Mouse (Mus musculus) embryonic facial prominence, embryonic 11.5 days (tissue): ENCODE measurements around the gene Ap5b1. TPM values are rescaled to one million over a fixed set of nuclear protein-coding genes. Genes with fewer than 3 reads are reported as not detected.

Source experiments
- ATAC-seq: fragments of 200-750 bp; cut with Nextera tagmentation; replicated peaks from 2 replicates; pipeline ENCODE4 v1.8.0; 2017; ENCODE audit warnings: low read depth; ENCODE audit not compliant: insufficient number of reproducible peaks, low FRiP score, low TSS enrichment
- DNase-seq: peaks from one replicate; pipeline ENCODE4 v3.0.0-alpha.2; 2015; ENCODE audit warnings: low spot score
- H3K27ac ChIP-seq: fragments of 300-500 bp; sonication (generic); replicated peaks from 2 replicates; pipeline ENCODE4 v1.5.1; 2014; ENCODE audit warnings: mild to moderate bottlenecking, low read depth, low read length, control low read depth
- H3K27me3 ChIP-seq: fragments of 300-500 bp; sonication (generic); 2 replicates; pipeline ENCODE4 v1.6.1; 2014; ENCODE audit warnings: mild to moderate bottlenecking, low read length, moderate library complexity, mixed read lengths; ENCODE audit not compliant: control insufficient read depth, insufficient read depth
- H3K36me3 ChIP-seq: fragments of 300-500 bp; sonication (generic); replicated peaks from 2 replicates; pipeline ENCODE4 v1.6.1; 2014; ENCODE audit warnings: low read depth, mild to moderate bottlenecking, low read length, moderate library complexity, mixed read lengths; ENCODE audit not compliant: control insufficient read depth, insufficient read depth
- H3K4me1 ChIP-seq: fragments of 300-500 bp; sonication (generic); 2 replicates; pipeline ENCODE4 v1.6.1; 2014; ENCODE audit warnings: low read length, mixed read lengths; ENCODE audit not compliant: control insufficient read depth, insufficient read depth
- H3K4me2 ChIP-seq: fragments of 300-500 bp; sonication (generic); 2 replicates; pipeline ENCODE4 v1.6.1; 2014; ENCODE audit warnings: low read depth, mild to moderate bottlenecking, control low read depth, low read length, moderate library complexity
- H3K4me3 ChIP-seq: fragments of 300-500 bp; sonication (generic); 2 replicates; pipeline ENCODE4 v1.5.1; 2014; ENCODE audit warnings: low read depth, low read length, control low read depth
- H3K9ac ChIP-seq: fragments of 300-500 bp; sonication (generic); replicated peaks from 2 replicates; pipeline ENCODE4 v1.6.1; 2014; ENCODE audit warnings: mild to moderate bottlenecking, control low read depth, low read length
- H3K9me3 ChIP-seq: fragments of 300-500 bp; sonication (generic); replicated peaks from 2 replicates; pipeline ENCODE4 v1.6.1; 2016; ENCODE audit warnings: mild to moderate bottlenecking, low read length, inconsistent platforms, mixed read lengths; ENCODE audit not compliant: control insufficient read depth
- WGBS: fragments of 180-500 bp; shearing (Covaris S2); extraction: QIAGEN DNeasy Blood & Tissue Kit; methylation state at CpG from one replicate; pipeline ENCODE4 v1.1.7; 2014; 5-methylcytosine and 5-hydroxymethylcytosine counted together
- polyA plus RNA-seq: library from polyadenylated mRNA; unstranded; fragments of >200 nt; fragmentation: Nextera tagmentation; extraction: Ambion mirVana; gene quantifications from 2 replicates; pipeline ENCODE4 v1.2.1, GENCODE M21; 2014

The Ap5b1 gene
- polyA plus RNA-seq, 1 experiment from 2014 or later = 2.1 TPM

DNA sequence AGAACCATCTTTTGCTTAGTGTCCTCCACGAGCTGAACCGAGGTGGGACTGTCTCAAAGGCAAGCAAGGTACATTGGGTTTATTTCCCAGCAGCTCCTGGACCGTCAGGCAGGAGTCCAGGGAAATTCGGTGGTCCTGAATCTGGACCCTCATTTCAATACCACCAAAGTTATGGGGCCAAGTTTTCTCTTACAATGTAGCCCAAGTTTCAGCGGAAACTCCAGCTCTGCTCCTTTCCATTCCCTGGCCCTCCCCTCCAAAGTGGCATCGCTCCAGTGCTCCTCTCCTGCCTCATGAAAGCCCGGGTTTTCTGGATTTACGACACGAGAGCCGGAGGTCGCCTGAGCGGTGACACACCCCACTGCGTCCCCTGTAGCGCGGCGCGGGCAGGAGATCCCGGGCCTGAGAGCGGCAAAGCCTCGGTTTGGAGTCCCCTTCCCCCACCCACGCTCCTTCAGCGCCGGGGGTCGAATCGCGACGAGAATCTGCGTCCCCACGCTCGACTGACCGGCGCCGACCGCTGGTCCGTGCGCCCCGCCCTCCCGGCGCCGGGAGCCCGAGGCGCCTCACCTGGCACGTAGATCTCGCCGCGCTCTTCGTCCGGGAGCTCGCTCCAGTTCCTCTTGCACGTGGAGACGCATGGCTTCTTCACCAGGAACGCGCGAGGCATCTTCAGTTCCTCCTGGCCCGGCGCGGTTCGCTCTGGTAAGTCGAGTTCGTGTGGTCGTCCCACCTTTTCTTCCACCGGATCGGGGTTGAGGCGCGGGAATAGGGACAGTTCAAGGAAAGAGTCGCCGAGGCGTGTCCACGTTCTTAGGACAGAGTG, 8.0 kb upstream of the Ap5b1 start:
- H3K4me3 ChIP-seq = peak overlapping the region; percentile 26
- H3K4me1 ChIP-seq = 0 out of 2 replicates have a peak, but pooled peaks cover 2% of the 10 kb centered on the region
- DNase-seq (peak; percentile 10), ATAC-seq (no peak)
- no peak overlapping the region for H3K27ac ChIP-seq
- peak overlapping the region; percentile 71 for H3K4me2 ChIP-seq
- H3K9ac ChIP-seq = 0 out of 2 replicates have a peak overlapping the region, but pooled peaks have one; percentile 1
- 1% methylated on average over 64 of the region's 69 CpGs for WGBS
- H3K36me3 ChIP-seq = no peaks in the 10 kb centered on the region
- peaks cover 64% of the 10 kb centered on the region for H3K27me3 ChIP-seq
- no peaks in the 10 kb centered on the region for H3K9me3 ChIP-seq

DNA sequence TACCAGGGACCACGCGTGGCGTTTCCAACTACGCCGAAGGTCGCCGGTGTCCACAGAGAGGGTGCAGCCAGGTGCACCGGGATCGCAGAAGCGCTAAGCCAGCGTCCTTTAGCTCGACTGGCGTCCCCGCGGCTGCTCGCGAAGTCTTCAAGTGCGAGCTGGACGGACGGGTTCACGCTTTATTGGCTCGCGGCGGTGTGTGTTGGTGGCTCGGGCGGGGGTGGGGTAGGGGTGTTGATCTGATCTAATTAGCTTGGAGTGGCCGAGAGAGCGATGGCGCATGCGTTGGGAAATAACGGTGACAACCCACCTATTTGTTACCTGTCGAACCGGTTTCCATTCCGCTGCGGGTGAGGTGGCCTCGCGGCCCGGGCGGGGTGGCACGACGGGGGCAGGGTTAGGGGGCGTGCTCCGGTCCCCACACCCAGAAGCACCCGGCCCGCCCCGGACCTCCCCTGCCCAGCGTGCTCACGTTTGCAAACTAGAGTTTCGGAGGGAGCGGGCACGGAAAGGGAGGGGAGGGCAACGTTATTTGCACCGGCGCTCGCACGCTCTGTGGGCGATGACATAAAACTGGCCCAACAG, 7.3 kb upstream of the Ap5b1 start, which contains the start of gene Ovol1:
Gene Ovol1, minus strand, starts transcription at position 190 of the 585 bp plus-strand sequence.
- 1% methylated on average over 57 of the region's 57 CpGs for WGBS
- peak; percentile 52 for DNase-seq
- H3K4me3 ChIP-seq = peak within 1 kb of the TSS; percentile 26
- peaks cover 64% of the 10 kb centered on the region for H3K27me3 ChIP-seq
- H3K9ac ChIP-seq = 0 out of 2 replicates have a peak within 1 kb of the TSS, but pooled peaks have one; percentile 1
- no peaks in the 10 kb centered on the region for H3K9me3 ChIP-seq
- H3K27ac ChIP-seq = no peak within 1 kb of the TSS
- no peak for ATAC-seq
- 0 out of 2 replicates have a peak, but pooled peaks cover 2% of the 10 kb centered on the region for H3K4me1 ChIP-seq
- peak within 1 kb of the TSS; percentile 71 for H3K4me2 ChIP-seq
- no peaks in the 10 kb centered on the region for H3K36me3 ChIP-seq

DNA sequence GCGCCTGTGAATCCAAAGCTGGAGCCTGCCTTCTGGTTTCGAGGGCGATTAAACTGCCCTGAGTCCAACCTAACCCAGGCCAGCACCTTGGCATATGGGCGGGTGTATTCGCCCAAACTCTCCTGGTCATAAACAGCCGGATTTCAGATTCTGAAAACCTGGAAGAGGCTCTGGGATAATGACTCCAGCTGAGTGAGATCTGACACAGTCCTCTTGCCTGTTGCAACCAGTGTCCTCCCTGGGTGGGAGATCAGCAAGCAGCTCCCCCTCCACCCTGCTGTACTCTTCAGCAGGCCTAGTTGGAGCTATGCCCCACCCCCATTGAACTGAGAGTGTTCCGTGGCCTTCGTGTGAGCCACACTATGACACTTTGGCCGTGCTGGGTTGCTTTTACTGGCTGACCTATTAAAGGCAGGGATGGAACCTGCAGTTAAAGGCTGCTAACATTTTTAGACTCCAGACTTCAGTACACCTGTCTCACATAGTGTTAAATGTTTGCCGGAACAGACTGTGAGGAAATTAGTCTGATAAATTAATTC, 6.5 kb upstream of the Ap5b1 start:
- 0 out of 2 replicates have a peak, but pooled peaks cover 2% of the 10 kb centered on the region for H3K4me1 ChIP-seq
- no peak overlapping the region; the same call in 1 of the 2 replicates for H3K4me2 ChIP-seq
- WGBS = 14% methylated on average over 10 of the region's 10 CpGs
- no peaks in the 10 kb centered on the region for H3K9me3 ChIP-seq
- peaks cover 64% of the 10 kb centered on the region for H3K27me3 ChIP-seq
- no peaks in the 10 kb centered on the region for H3K36me3 ChIP-seq
- no peak overlapping the region for H3K9ac ChIP-seq
- no peak overlapping the region for H3K27ac ChIP-seq
- H3K4me3 ChIP-seq = no peak overlapping the region; the same call in 1 of the 2 replicates
- DNase-seq (no peak), ATAC-seq (no peak)

DNA sequence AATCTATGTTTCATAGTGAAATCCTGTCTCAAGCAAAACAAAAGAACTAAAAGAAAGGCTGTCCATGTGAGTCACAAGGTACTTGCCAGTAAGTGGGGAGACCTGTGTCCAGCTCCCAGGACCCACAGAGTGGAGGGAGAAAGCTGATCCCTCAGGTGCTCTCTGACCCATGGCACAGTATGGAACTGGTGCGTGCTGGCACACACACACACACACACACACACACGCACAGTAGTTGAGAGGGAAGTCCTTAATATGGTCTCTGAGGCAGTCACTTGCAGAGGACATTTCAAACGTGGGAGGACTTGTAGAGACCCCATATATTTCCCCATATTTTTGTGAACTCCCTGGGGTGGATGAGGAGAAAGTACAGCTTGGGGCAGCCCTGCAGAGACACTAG, 5.9 kb upstream of the Ap5b1 start:
- DNase-seq = no peak

DNA sequence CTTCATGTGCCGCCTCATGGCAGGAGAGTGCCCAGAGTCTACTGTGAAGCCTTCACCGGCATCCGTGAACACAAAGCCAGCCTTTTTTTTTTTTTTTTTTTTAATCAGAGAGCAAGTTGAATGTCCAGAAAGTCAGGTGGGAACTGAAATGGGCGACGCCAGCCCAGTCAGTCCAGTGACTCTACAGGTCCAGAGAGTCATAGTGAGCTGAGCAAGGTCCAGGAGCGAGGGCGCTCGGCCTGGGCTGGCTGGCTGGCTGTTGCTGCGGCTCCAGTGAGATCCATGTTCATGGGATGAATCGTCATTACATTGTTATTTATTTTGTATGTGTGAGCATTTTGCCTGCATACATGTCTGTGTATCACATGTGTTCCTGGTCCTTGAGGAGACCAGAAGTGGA, 5.0 kb upstream of the Ap5b1 start:
- DNase-seq = no peak
- Histone ChIP-seq H3K36me3 (no peaks in the 10 kb centered on the region), H3K4me2 (no peak overlapping the region), H3K9ac (no peak overlapping the region), H3K4me1 (0 out of 2 replicates have a peak, but pooled peaks cover 2% of the 10 kb centered on the region), H3K27ac (no peak overlapping the region), H3K27me3 (peaks cover 63% of the 10 kb centered on the region), H3K4me3 (no peak overlapping the region), H3K9me3 (no peaks in the 10 kb centered on the region)
- ATAC-seq = no peak
- WGBS = 87% methylated on average over 10 of the region's 10 CpGs

More for the DNA sequence above, 5.9 kb upstream of the Ap5b1 start:
- Histone ChIP-seq H3K4me2 (no peak overlapping the region), H3K4me1 (0 out of 2 replicates have a peak, but pooled peaks cover 2% of the 10 kb centered on the region), H3K9ac (no peak overlapping the region), H3K9me3 (no peaks in the 10 kb centered on the region), H3K4me3 (no peak overlapping the region), H3K36me3 (no peaks in the 10 kb centered on the region), H3K27me3 (peaks cover 67% of the 10 kb centered on the region), H3K27ac (no peak overlapping the region)
- no peak for ATAC-seq
- WGBS = 69% methylated on average over 3 of the region's 3 CpGs

DNA sequence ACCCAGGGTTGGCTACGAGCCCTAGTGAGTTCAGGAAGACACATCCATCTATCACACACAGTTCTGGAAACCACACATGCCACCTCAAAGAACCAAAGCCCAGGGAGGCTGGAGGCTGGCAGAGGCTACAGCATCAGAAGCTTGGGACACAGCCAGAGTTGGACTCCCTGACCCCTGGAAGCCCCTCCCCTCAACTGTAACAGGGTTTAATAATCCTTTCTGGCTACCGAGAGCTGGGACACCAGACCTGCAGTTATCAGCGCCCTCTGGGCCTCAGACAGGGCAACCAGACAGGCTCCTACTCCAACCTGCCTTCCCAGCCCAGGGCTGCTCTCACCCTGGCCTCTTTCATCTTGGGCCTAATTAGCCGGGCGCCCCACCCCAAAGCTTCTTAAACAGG, 1.5 kb upstream of the Ap5b1 start:
- no peak overlapping the region for H3K4me3 ChIP-seq
- no peak overlapping the region for H3K27ac ChIP-seq
- DNase-seq (no peak), ATAC-seq (no peak)
- 55% methylated on average over 5 of the region's 5 CpGs for WGBS
- H3K4me2 ChIP-seq = no peak overlapping the region
- H3K4me1 ChIP-seq = no peaks in the 10 kb centered on the region; the same call in 1 of the 2 replicates
- H3K36me3 ChIP-seq = no peaks in the 10 kb centered on the region
- peaks cover 28% of the 10 kb centered on the region for H3K27me3 ChIP-seq
- H3K9me3 ChIP-seq = no peaks in the 10 kb centered on the region
- H3K9ac ChIP-seq = no peak overlapping the region

DNA sequence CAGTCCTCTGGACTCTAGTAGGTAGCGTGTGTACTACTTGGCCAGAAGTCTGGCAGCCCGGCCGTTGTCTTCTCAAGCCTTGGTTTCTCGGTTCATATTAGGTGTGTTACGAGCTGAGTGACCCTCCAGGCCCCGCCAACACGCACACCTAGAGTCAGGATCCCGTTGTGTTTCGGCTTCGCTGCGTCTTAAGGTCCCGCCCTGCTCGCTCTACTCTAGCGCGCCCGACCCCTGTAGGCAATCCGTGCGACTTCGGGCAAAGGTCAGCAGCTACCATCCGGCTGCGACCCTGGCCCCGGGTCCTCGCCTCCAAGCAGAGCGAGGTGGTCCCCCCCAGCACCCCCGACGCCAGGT, 668 bp upstream of the Ap5b1 start:
- ATAC-seq (peak; percentile 7; the same call in 1 of the 2 replicates), DNase-seq (no peak)
- Histone ChIP-seq H3K27me3 (peaks cover 20% of the 10 kb centered on the region), H3K36me3 (no peaks in the 10 kb centered on the region), H3K4me2 (peak overlapping the region; percentile 95), H3K4me1 (no peaks in the 10 kb centered on the region; the same call in 1 of the 2 replicates), H3K9ac (peak overlapping the region; percentile 67), H3K9me3 (no peaks in the 10 kb centered on the region), H3K4me3 (peak overlapping the region; percentile 75), H3K27ac (no peak overlapping the region)
- WGBS = 3% methylated on average over 26 of the region's 26 CpGs
